Mouse (Mus musculus) heart, adult 2 months (tissue): Measurements from ENCODE around the gene Smarcd3.

Source experiments
- CTCF ChIP-seq: fragments of 200-600 bp; IDR thresholded peaks from 2 replicates; pipeline ENCODE4 v1.8.1; 2022; ENCODE audit warnings: antibody characterized with exemption, mild to moderate bottlenecking, moderate library complexity
- EP300 ChIP-seq: fragments of 200-500 bp; IDR thresholded peaks from 2 replicates; pipeline ENCODE4 v1.6.1; 2011; ENCODE audit warnings: low read depth, low read length, control low read depth; ENCODE audit not compliant: insufficient read depth
- POLR2A ChIP-seq: fragments of 200-500 bp; IDR thresholded peaks from 2 replicates; pipeline ENCODE4 v1.6.1; 2011; ENCODE audit warnings: mild to moderate bottlenecking, low read depth, low read length, control low read depth; ENCODE audit not compliant: insufficient read depth

- TF ChIP-seq POLR2A (no peak), CTCF (no peak), EP300 (no peak)
Observed at GRCm38 (mm10) chr5:24596519-24597171, 27.6 kb downstream of the Smarcd3 start.
